Mouse (Mus musculus) splenic B cell, adult 2 months (primary cell): ENCODE data around the gene Igsf11.

Experiments used
- DNase-seq: peaks from one replicate; pipeline ENCODE4 v3.0.0-alpha.2; 2011; ENCODE audit warnings: low read depth, low spot score
- H3K27me3 ChIP-seq: 2 replicates; pipeline ENCODE4 v1.6.1; 2012; ENCODE audit warnings: mild to moderate bottlenecking, low read length, moderate library complexity, mixed read lengths; ENCODE audit not compliant: control insufficient read depth, poor library complexity, insufficient read depth, severe bottlenecking
- H3K36me3 ChIP-seq: 2 replicates; pipeline ENCODE4 v1.6.1; 2012; ENCODE audit warnings: mild to moderate bottlenecking, low read length, moderate library complexity, mixed read lengths; ENCODE audit not compliant: control insufficient read depth, poor library complexity, insufficient read depth, severe bottlenecking

Gene Igsf11

GRCm38 (mm10) chr16:38948441-38948840 lies 56.0 kb downstream of the Igsf11 start:
- no peak for DNase-seq
- no peaks in the 10 kb centered on the region for H3K27me3 ChIP-seq
- no peaks in the 10 kb centered on the region for H3K36me3 ChIP-seq

GRCm38 (mm10) chr16:38952881-38953280 lies 60.4 kb downstream of the Igsf11 start:
- H3K27me3 ChIP-seq: no peaks in the 10 kb centered on the region
- no peak for DNase-seq
- no peaks in the 10 kb centered on the region for H3K36me3 ChIP-seq

- no peak for DNase-seq
- no peaks in the 10 kb centered on the region for H3K36me3 ChIP-seq
- H3K27me3 ChIP-seq: no peaks in the 10 kb centered on the region
Measured at GRCm38 (mm10) chr16:38953821-38954220, 61.4 kb downstream of the Igsf11 start.

GRCm38 (mm10) chr16:38954501-38955288 lies 62.2 kb downstream of the Igsf11 start:
- DNase-seq: no peak
- H3K36me3 ChIP-seq: no peaks in the 10 kb centered on the region

GRCm38 (mm10) chr16:38955296-38955695 lies 62.8 kb downstream of the Igsf11 start:
- H3K27me3 ChIP-seq: no peaks in the 10 kb centered on the region
- no peaks in the 10 kb centered on the region for H3K36me3 ChIP-seq
- no peak for DNase-seq

More at GRCm38 (mm10) chr16:38954501-38955288, 62.2 kb downstream of the Igsf11 start:
- no peaks in the 10 kb centered on the region for H3K27me3 ChIP-seq

- H3K36me3 ChIP-seq: no peaks in the 10 kb centered on the region
- DNase-seq: no peak
- no peaks in the 10 kb centered on the region for H3K27me3 ChIP-seq
Measured at GRCm38 (mm10) chr16:38958801-38959200, 66.3 kb downstream of the Igsf11 start.

GRCm38 (mm10) chr16:38960550-38960949 lies 68.1 kb downstream of the Igsf11 start:
- no peaks in the 10 kb centered on the region for H3K27me3 ChIP-seq

GRCm38 (mm10) chr16:38961865-38962264 lies 69.4 kb downstream of the Igsf11 start:
- no peaks in the 10 kb centered on the region for H3K27me3 ChIP-seq
- no peak for DNase-seq
- H3K36me3 ChIP-seq: no peaks in the 10 kb centered on the region

More at GRCm38 (mm10) chr16:38960550-38960949, 68.1 kb downstream of the Igsf11 start:
- no peaks in the 10 kb centered on the region for H3K36me3 ChIP-seq
- no peak for DNase-seq

- no peak for DNase-seq
- Histone ChIP-seq H3K27me3 (no peaks in the 10 kb centered on the region), H3K36me3 (no peaks in the 10 kb centered on the region)
Measured at GRCm38 (mm10) chr16:38962695-38963094, 70.2 kb downstream of the Igsf11 start.

- no peaks in the 10 kb centered on the region for H3K27me3 ChIP-seq
- no peak for DNase-seq
- no peaks in the 10 kb centered on the region for H3K36me3 ChIP-seq
Measured at GRCm38 (mm10) chr16:38967026-38967425, 74.6 kb downstream of the Igsf11 start.

- no peaks in the 10 kb centered on the region for H3K27me3 ChIP-seq
- H3K36me3 ChIP-seq: no peaks in the 10 kb centered on the region
- DNase-seq: no peak
Measured at GRCm38 (mm10) chr16:38976151-38976550, 83.7 kb downstream of the Igsf11 start.

GRCm38 (mm10) chr16:38978546-38978945 lies 86.1 kb downstream of the Igsf11 start:
- Histone ChIP-seq H3K36me3 (no peaks in the 10 kb centered on the region), H3K27me3 (no peaks in the 10 kb centered on the region)
- DNase-seq: no peak

GRCm38 (mm10) chr16:38980546-38980945 lies 88.1 kb downstream of the Igsf11 start:
- no peaks in the 10 kb centered on the region for H3K27me3 ChIP-seq
- no peak for DNase-seq
- H3K36me3 ChIP-seq: no peaks in the 10 kb centered on the region

GRCm38 (mm10) chr16:38982051-38982450 lies 89.6 kb downstream of the Igsf11 start:
- H3K36me3 ChIP-seq: no peaks in the 10 kb centered on the region
- no peak for DNase-seq

GRCm38 (mm10) chr16:38982508-38983236 lies 90.2 kb downstream of the Igsf11 start:
- H3K36me3 ChIP-seq: no peaks in the 10 kb centered on the region
- DNase-seq: no peak
- H3K27me3 ChIP-seq: no peaks in the 10 kb centered on the region

More at GRCm38 (mm10) chr16:38982051-38982450, 89.6 kb downstream of the Igsf11 start:
- H3K27me3 ChIP-seq: no peaks in the 10 kb centered on the region
